9 mouse cellular contexts compared by ENCODE assay signal in genomic region chr2:76690436-76691204, GRCm38 (mm10). TPM values are rescaled to one million over a fixed set of nuclear protein-coding genes. Genes with fewer than 3 reads are reported as not detected.
DNase-seq lines count a peak whose midpoint lies in the region; ATAC-seq lines count a peak whose summit lies in the region.
"Had no signal": no experiment of that assay in that cellular context is flagged by ENCODE, and none has a peak within 500 bp of the region (broad histone marks: within the 10 kb centered on the region; RNA-seq: fewer than 3 reads in every experiment).

No protein-coding gene starts in this region.

- H3K27me3 ChIP-seq in heart, embryonic 10.5 days (ENCODE audit: insufficient read depth, poor library complexity, severe bottlenecking): no peaks in the 10 kb centered on the region
- H3K27me3 ChIP-seq in heart, embryonic 12.5 days (replicated peaks): no peaks in the 10 kb centered on the region

- no peak overlapping the region for H3K9ac ChIP-seq in heart, embryonic 12.5 days

- H3K9me3 ChIP-seq in heart, embryonic 10.5 days: no peaks in the 10 kb centered on the region
- no peaks in the 10 kb centered on the region for H3K9me3 ChIP-seq in heart, embryonic 12.5 days (replicated peaks)

- peak; percentile 73 for ATAC-seq in heart, embryonic 12.5 days (ENCODE audit: insufficient number of reproducible peaks, low FRiP score)

- peaks cover 15% of the 10 kb centered on the region for H3K4me1 ChIP-seq in heart, embryonic 10.5 days
- H3K4me1 ChIP-seq in heart, embryonic 12.5 days (replicated peaks): peaks cover 17% of the 10 kb centered on the region

- peak; percentile 99 for DNase-seq in heart, adult 11 months
- no peak for DNase-seq in heart, embryonic 10.5 days (ENCODE audit: low spot score)
- DNase-seq in kidney, postnatal 25 days: peak; percentile 80 to 91
- peak; percentile 84 for DNase-seq in skeletal muscle tissue, adult 2 months (ENCODE audit: low read depth, low spot score)
- no peak for DNase-seq in thymus, postnatal 4 days
- DNase-seq in layer of hippocampus, postnatal 14 days (ENCODE audit: low spot score in 2 of 2): no peak
- no peak for DNase-seq in left cerebral cortex, postnatal 36 days (ENCODE audit: low spot score in 2 of 2)

- H3K4me3 ChIP-seq in heart, embryonic 10.5 days: no peak overlapping the region
- no peak overlapping the region for H3K4me3 ChIP-seq in heart, embryonic 12.5 days

- 72% methylated on average over 12 of the region's 12 CpGs for WGBS in heart, embryonic 10.5 days
- WGBS in heart, embryonic 12.5 days: 74% methylated on average over 12 of the region's 12 CpGs

- intact Hi-C loops in left cerebral cortex, postnatal 36 days (cut with DNase I): no loop called here

- no peak overlapping the region for H3K27ac ChIP-seq in heart, embryonic 10.5 days
- peak overlapping the region; percentile 43; the same call in 1 of the 2 replicates for H3K27ac ChIP-seq in heart, embryonic 12.5 days (ENCODE audit: poor library complexity, severe bottlenecking)

- H3K4me2 ChIP-seq in heart, embryonic 12.5 days: no peak overlapping the region

- peaks cover 78% of the 10 kb centered on the region for H3K36me3 ChIP-seq in heart, embryonic 10.5 days
- peaks cover 73% of the 10 kb centered on the region for H3K36me3 ChIP-seq in heart, embryonic 12.5 days

RNA-seq across cellular contexts. Expression of gene Plekha3, which starts 15.5 kb away (rescaled TPM):
- polyA plus RNA-seq in heart, embryonic 10.5 days (2016; fragmentation: Nextera tagmentation; extraction: Ambion mirVana): 8.9 and 11.7 TPM in 2 replicates
- polyA plus RNA-seq in heart, embryonic 12.5 days (2016; fragmentation: Nextera tagmentation; extraction: Ambion mirVana): 14.9 and 17.3 TPM in 2 replicates
- 10 to 100 TPM; 32.0 to 32.6 TPM for total RNA-seq in layer of hippocampus, postnatal 14 days (2021)
- 10 to 100 TPM; 36.4 to 38.9 TPM for total RNA-seq in left cerebral cortex, postnatal 36 days (2021)

RNA-seq across cellular contexts. Expression of gene Fkbp7, which starts 17.7 kb away (rescaled TPM):
- polyA plus RNA-seq in heart, embryonic 10.5 days (2016; fragmentation: Nextera tagmentation; extraction: Ambion mirVana): 33.4 and 41.7 TPM in 2 replicates
- 61.9 and 62.4 TPM in 2 replicates for polyA plus RNA-seq in heart, embryonic 12.5 days (2016; fragmentation: Nextera tagmentation; extraction: Ambion mirVana)
- 1 to 10 TPM; 4.4 to 5.2 TPM for total RNA-seq in layer of hippocampus, postnatal 14 days (2021)
- 1 to 10 TPM; 3.6 to 6.1 TPM for total RNA-seq in left cerebral cortex, postnatal 36 days (2021)

RNA-seq across cellular contexts. Expression of gene Pjvk, which starts 42.3 kb away (rescaled TPM):
- 0.11 and 0.25 TPM in 2 replicates for polyA plus RNA-seq in heart, embryonic 10.5 days (2016; fragmentation: Nextera tagmentation; extraction: Ambion mirVana)
- polyA plus RNA-seq in heart, embryonic 12.5 days (2016; fragmentation: Nextera tagmentation; extraction: Ambion mirVana): 0.21 TPM in 1 of 2 replicates, not detected in the other
- under 1 TPM in 1 of 2 experiments, not detected in 1; 0.79 TPM for total RNA-seq in layer of hippocampus, postnatal 14 days (2021)
- total RNA-seq in left cerebral cortex, postnatal 36 days (2021): under 1 TPM in 1 of 2 experiments, not detected in 1; 0.35 TPM
- polyA plus RNA-seq: heart, embryonic 14.5 days had no signal

RNA-seq across cellular contexts. Expression of gene Prkra, which starts 42.8 kb away (rescaled TPM):
- 37.4 and 49.9 TPM in 2 replicates for polyA plus RNA-seq in heart, embryonic 10.5 days (2016; fragmentation: Nextera tagmentation; extraction: Ambion mirVana)
- polyA plus RNA-seq in heart, embryonic 12.5 days (2016; fragmentation: Nextera tagmentation; extraction: Ambion mirVana): 33.1 and 35.5 TPM in 2 replicates
- 10 to 100 TPM; 15.9 to 18.4 TPM for total RNA-seq in layer of hippocampus, postnatal 14 days (2021)
- total RNA-seq in left cerebral cortex, postnatal 36 days (2021): 10 to 100 TPM; 13.7 to 14.6 TPM

Comparison
In these comparisons a context has a peak if more than half of its experiments do, and no peak if none do; other contexts are left out.
1. DNase-seq: peak in heart, adult 11 months (single experiment), kidney, postnatal 25 days (2 of 2) and skeletal muscle tissue, adult 2 months (single experiment); none in heart, embryonic 10.5 days (single experiment), thymus, postnatal 4 days (single experiment), layer of hippocampus, postnatal 14 days (0 of 2) and left cerebral cortex, postnatal 36 days (0 of 2).